Mouse (Mus musculus): ENCODE results near the gene Map3k13. TPM values are rescaled to one million over a fixed set of nuclear protein-coding genes. Genes with fewer than 3 reads are reported as not detected.
A peak's percentile ranks its signal among the peaks of the same experiment; 100 is the strongest.

The Map3k13 gene
- polyA plus RNA-seq, 1 experiment from 2014 or later = 0.76 TPM

DNA sequence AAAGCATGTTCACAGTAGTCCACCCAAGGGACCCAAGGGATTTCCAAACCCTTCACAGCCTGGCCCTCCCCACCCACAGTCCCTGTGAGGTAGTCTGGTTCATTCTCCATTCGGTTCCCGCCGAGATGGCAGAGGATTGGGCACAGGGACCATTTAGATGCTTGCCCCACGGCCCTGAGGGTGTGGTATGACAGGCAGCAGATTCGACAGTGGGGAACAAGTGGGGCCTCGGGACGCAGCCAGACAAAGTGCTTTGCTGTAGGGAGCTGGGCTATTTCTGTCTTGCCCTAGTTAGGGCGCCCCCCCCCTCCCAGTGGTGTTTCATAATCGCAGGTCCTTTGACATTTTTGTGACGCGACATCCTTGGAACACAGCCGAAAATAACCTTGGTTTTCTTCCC is 161.4 kb downstream of the Map3k13 start:
- Histone ChIP-seq H3K36me3 (ENCODE audit: control insufficient read depth, insufficient read depth) (no peaks in the 10 kb centered on the region), H3K4me2 (ENCODE audit: low read depth, low read length) (peak overlapping the region; percentile 20), H3K9ac (ENCODE audit: low read length) (peak overlapping the region; percentile 49), H3K4me3 (ENCODE audit: low read length) (no peak overlapping the region), H3K9me3 (replicated peaks; ENCODE audit: control insufficient read depth, low read length) (peaks cover 3% of the 10 kb centered on the region), H3K27me3 (ENCODE audit: control insufficient read depth, insufficient read depth, low read length) (no peaks in the 10 kb centered on the region), H3K27ac (ENCODE audit: low read length) (peak overlapping the region; percentile 41), H3K4me1 (ENCODE audit: control insufficient read depth, insufficient read depth, low read length) (peaks cover 10% of the 10 kb centered on the region)
- WGBS = 27% methylated on average over 12 of the region's 12 CpGs
- peak; percentile 90 for ATAC-seq (replicated peaks; ENCODE audit: extremely low read depth, insufficient read depth, low FRiP score)

DNA sequence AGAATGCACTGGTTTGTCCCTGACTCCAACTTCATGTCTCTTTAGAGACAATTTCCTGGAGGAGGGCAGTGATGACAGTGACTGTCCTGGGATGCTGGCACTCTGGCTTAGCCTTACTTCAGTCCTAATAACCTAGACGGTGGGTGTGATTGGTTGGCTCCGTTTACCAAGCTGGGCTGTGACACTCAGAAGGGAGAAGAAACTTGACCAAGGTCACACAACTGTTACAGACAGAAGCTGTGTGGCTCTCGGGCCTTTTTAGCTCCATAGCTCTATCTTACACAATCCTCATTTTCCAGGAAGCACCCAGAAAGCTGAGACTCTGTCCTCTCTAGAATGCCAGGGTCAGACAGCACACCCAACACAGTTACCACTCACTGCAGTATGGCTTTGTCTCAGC is 171.4 kb downstream of the Map3k13 start:
- 61% methylated on average over 3 of the region's 3 CpGs for WGBS

DNA sequence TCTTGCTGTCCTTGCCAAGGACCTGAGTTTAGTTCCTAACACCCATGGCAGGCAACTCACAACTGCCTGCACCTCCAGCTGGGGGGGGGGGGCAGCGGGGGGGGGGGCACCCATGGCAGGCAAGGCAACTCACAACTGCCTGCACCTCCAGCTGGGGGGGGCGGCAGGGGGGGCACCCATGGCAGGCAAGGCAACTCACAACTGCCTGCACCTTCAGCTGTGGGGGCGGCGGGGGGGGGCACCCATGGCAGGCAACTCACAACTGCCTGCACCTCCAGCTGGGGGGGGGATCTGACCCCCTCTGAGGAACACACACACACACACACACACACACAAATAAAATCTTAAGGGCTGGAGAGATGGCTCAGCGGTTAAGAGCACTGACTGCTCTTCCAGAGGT is 175.7 kb downstream of the Map3k13 start:
- Histone ChIP-seq H3K27me3 (ENCODE audit: control insufficient read depth, insufficient read depth, low read length) (no peaks in the 10 kb centered on the region; the same call in 1 of the 2 replicates), H3K4me2 (ENCODE audit: low read depth, low read length) (no peak overlapping the region), H3K4me1 (ENCODE audit: control insufficient read depth, insufficient read depth, low read length) (no peaks in the 10 kb centered on the region), H3K36me3 (ENCODE audit: control insufficient read depth, insufficient read depth) (no peaks in the 10 kb centered on the region), H3K9ac (ENCODE audit: low read length) (no peak overlapping the region), H3K4me3 (ENCODE audit: low read length) (no peak overlapping the region), H3K9me3 (replicated peaks; ENCODE audit: control insufficient read depth, low read length) (no peaks in the 10 kb centered on the region), H3K27ac (ENCODE audit: low read length) (no peak overlapping the region)
- ATAC-seq (replicated peaks; ENCODE audit: extremely low read depth, insufficient read depth, low FRiP score) = no peak
- WGBS = 94% methylated on average over 4 of the region's 5 CpGs

More for the DNA sequence above, 171.4 kb downstream of the Map3k13 start:
- no peaks in the 10 kb centered on the region for H3K36me3 ChIP-seq (ENCODE audit: control insufficient read depth, insufficient read depth)
- H3K4me3 ChIP-seq (ENCODE audit: low read length) = no peak overlapping the region
- H3K4me2 ChIP-seq (ENCODE audit: low read depth, low read length) = no peak overlapping the region
- H3K4me1 ChIP-seq (ENCODE audit: control insufficient read depth, insufficient read depth, low read length) = no peaks in the 10 kb centered on the region
- ATAC-seq (replicated peaks; ENCODE audit: extremely low read depth, insufficient read depth, low FRiP score) = no peak
- H3K27me3 ChIP-seq (ENCODE audit: control insufficient read depth, insufficient read depth, low read length) = no peaks in the 10 kb centered on the region
- no peak overlapping the region for H3K27ac ChIP-seq (ENCODE audit: low read length)
- H3K9ac ChIP-seq (ENCODE audit: low read length) = no peak overlapping the region
- no peaks in the 10 kb centered on the region for H3K9me3 ChIP-seq (replicated peaks; ENCODE audit: control insufficient read depth, low read length)

DNA sequence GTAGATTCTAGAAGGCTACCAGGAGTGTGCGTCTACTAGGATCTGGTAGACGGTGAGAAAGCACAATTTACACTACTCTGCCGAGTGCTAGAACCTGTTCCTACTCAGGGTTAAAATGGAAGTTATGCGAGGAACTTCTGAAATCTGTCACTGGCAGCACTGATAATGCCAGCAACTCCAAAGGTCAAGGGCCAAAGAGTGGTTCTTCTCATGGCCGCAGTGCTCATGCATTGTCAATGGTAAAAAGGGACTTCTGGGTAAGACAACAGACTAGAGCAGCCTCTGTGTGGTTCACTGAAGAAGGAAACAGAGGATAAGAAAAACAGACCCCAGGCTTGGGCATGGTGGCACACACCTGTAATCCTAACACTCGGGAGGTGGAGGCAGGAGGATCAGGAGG is 176.4 kb downstream of the Map3k13 start:
- Histone ChIP-seq H3K9ac (ENCODE audit: low read length) (no peak overlapping the region), H3K9me3 (replicated peaks; ENCODE audit: control insufficient read depth, low read length) (no peaks in the 10 kb centered on the region), H3K4me2 (ENCODE audit: low read depth, low read length) (no peak overlapping the region), H3K27me3 (ENCODE audit: control insufficient read depth, insufficient read depth, low read length) (peaks cover 3% of the 10 kb centered on the region), H3K27ac (ENCODE audit: low read length) (no peak overlapping the region), H3K4me1 (ENCODE audit: control insufficient read depth, insufficient read depth, low read length) (no peaks in the 10 kb centered on the region), H3K4me3 (ENCODE audit: low read length) (no peak overlapping the region), H3K36me3 (ENCODE audit: control insufficient read depth, insufficient read depth) (no peaks in the 10 kb centered on the region)
- ATAC-seq (replicated peaks; ENCODE audit: extremely low read depth, insufficient read depth, low FRiP score) = no peak
- 76% methylated on average over 6 of the region's 6 CpGs for WGBS

DNA sequence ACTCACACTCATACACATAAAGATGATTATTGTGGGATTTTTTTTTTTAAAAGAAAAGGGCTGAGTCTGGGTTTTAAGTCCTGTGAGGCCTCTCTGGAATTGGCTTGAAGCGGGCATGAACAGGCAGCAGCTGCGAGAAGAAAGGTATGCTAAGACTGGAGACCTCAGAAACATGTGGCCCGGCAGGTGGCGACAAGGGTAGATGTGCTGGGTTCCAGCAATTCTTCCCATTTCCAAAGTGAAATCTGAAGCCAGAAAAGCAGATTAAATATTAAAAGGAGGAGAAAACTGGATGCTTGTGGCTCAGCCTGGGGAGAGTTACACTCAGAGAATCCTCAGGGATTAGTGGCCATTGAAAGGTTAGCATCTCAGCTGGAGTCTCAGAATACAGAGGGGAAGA is 177.3 kb downstream of the Map3k13 start:
- Histone ChIP-seq H3K4me1 (ENCODE audit: control insufficient read depth, insufficient read depth, low read length) (peaks cover 5% of the 10 kb centered on the region), H3K4me3 (ENCODE audit: low read length) (no peak overlapping the region), H3K27ac (ENCODE audit: low read length) (no peak overlapping the region), H3K9ac (ENCODE audit: low read length) (no peak overlapping the region), H3K4me2 (ENCODE audit: low read depth, low read length) (no peak overlapping the region), H3K27me3 (ENCODE audit: control insufficient read depth, insufficient read depth, low read length) (peaks cover 7% of the 10 kb centered on the region), H3K9me3 (replicated peaks; ENCODE audit: control insufficient read depth, low read length) (no peaks in the 10 kb centered on the region), H3K36me3 (ENCODE audit: control insufficient read depth, insufficient read depth) (no peaks in the 10 kb centered on the region)
- no peak for ATAC-seq (replicated peaks; ENCODE audit: extremely low read depth, insufficient read depth, low FRiP score)
- 75% methylated on average over 4 of the region's 4 CpGs for WGBS

DNA sequence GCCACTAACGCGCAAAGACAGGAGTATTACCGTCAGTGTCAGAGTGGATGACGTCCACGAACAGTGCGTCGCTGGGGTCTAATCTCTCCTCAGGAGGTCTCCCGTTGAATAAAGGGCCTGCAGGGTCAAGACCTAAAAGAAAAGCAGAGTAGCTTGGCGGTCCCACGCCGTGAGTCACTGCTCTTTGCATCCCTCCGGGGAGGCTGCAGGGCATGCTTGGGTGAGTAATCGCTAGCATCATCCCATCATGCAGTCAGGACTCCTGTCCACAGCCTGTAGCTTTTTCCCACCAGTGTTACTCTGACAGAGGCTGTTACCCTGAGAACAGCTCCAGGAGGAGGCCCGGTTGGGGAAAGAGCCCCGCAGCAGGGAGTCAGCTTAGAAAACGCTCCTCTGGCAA is 182.1 kb downstream of the Map3k13 start:
- H3K4me3 ChIP-seq (ENCODE audit: low read length) = 0 out of 2 replicates have a peak overlapping the region, but pooled peaks have one; percentile 19
- H3K36me3 ChIP-seq (ENCODE audit: control insufficient read depth, insufficient read depth) = no peaks in the 10 kb centered on the region
- H3K9ac ChIP-seq (ENCODE audit: low read length) = peak overlapping the region; percentile 38
- H3K4me2 ChIP-seq (ENCODE audit: low read depth, low read length) = peak overlapping the region; percentile 55
- WGBS = 4% methylated on average over 16 of the region's 16 CpGs
- no peak overlapping the region for H3K27ac ChIP-seq (ENCODE audit: low read length)
- peaks cover 7% of the 10 kb centered on the region for H3K27me3 ChIP-seq (ENCODE audit: control insufficient read depth, insufficient read depth, low read length)
- peaks cover 5% of the 10 kb centered on the region for H3K4me1 ChIP-seq (ENCODE audit: control insufficient read depth, insufficient read depth, low read length)
- ATAC-seq (replicated peaks; ENCODE audit: extremely low read depth, insufficient read depth, low FRiP score) = no peak
- no peaks in the 10 kb centered on the region for H3K9me3 ChIP-seq (replicated peaks; ENCODE audit: control insufficient read depth, low read length)

DNA sequence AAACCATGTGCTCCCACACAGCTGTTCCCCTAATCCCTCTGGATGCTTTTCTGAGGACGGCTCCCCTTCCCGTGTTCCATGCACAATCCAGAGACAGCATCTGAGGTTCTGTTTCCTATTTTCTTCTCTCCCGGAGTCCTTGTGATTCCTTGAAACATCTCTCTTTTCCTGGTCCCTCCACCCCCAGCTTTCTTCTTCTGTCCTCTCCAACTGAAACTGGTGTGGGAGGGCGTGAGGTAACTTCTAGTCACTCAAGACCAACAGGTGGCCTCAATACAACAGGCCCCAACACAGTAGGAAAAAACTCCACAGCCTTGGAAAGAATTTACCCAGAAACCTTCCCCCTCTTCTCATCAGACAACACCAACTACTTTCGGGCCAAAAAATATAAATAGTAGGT is 183.2 kb downstream of the Map3k13 start:
- Histone ChIP-seq H3K4me2 (ENCODE audit: low read depth, low read length) (no peak overlapping the region), H3K4me3 (ENCODE audit: low read length) (no peak overlapping the region), H3K27me3 (ENCODE audit: control insufficient read depth, insufficient read depth, low read length) (peaks cover 7% of the 10 kb centered on the region), H3K9me3 (replicated peaks; ENCODE audit: control insufficient read depth, low read length) (no peaks in the 10 kb centered on the region), H3K9ac (ENCODE audit: low read length) (no peak overlapping the region), H3K4me1 (ENCODE audit: control insufficient read depth, insufficient read depth, low read length) (peaks cover 5% of the 10 kb centered on the region), H3K36me3 (ENCODE audit: control insufficient read depth, insufficient read depth) (no peaks in the 10 kb centered on the region), H3K27ac (ENCODE audit: low read length) (no peak overlapping the region)
- no peak for ATAC-seq (replicated peaks; ENCODE audit: extremely low read depth, insufficient read depth, low FRiP score)
- 75% methylated on average over 5 of the region's 5 CpGs for WGBS

Other genes with a start within 250 kb of the Map3k13 start
- 24.5 TPM in 2 replicates for gene 2510009E07Rik, start 99.7 kb upstream of the Map3k13 start, polyA plus RNA-seq (2015; fragmentation: Nextera tagmentation; extraction: Ambion mirVana)
- 3.0 and 3.6 TPM in 2 replicates for gene Ehhadh, start 6.5 kb upstream of the Map3k13 start, polyA plus RNA-seq (2015; fragmentation: Nextera tagmentation; extraction: Ambion mirVana)
- gene Tmem41a, start 153.2 kb downstream of the Map3k13 start, polyA plus RNA-seq (2015; fragmentation: Nextera tagmentation; extraction: Ambion mirVana) = 44.4 and 45.1 TPM in 2 replicates
- gene Liph, start 201.3 kb downstream of the Map3k13 start, polyA plus RNA-seq (2015; fragmentation: Nextera tagmentation; extraction: Ambion mirVana) = 0.32 and 0.80 TPM in 2 replicates
- 25.8 and 27.1 TPM in 2 replicates for gene Senp2, start 215.1 kb downstream of the Map3k13 start, polyA plus RNA-seq (2015; fragmentation: Nextera tagmentation; extraction: Ambion mirVana)